In the genomic region with DNA sequence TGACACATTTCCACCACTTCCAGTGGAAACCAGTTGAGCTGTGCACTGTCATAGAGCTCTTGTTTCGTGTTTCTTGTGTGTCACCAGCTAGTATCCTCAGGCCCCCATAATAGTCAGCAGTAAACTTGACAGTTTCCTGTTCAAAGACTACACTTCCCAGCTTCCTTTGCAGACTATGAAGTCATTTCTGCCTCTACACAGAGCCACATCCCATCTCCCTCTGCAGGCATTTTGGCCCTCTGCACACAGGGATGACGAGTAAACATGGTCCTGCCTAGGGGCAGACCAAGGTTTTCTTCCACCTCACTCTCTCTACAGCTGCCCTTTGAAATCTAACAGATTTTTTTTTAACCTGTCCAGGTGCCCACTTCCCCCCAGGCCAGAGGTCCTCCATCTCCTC, we compare ENCODE assay signal across 8 mouse cellular contexts. TPM values are rescaled to one million over a fixed set of nuclear protein-coding genes. Genes with fewer than 3 reads are reported as not detected.
DNase-seq lines count a peak whose midpoint lies in the region; ATAC-seq and TF ChIP-seq lines count a peak whose summit lies in the region.

No protein-coding gene starts in this region.

- peak; percentile 23 for DNase-seq in thymus, adult 2 months
- no peak for DNase-seq in thymus, postnatal 25 days
- DNase-seq in thymus, postnatal 4 days, result peak; percentile 36
- DNase-seq in urinary bladder, adult 2 months (ENCODE audit: low spot score), result no peak
- DNase-seq in spleen, adult 18-20 months, result no peak

- H3K9me3 ChIP-seq in hindbrain, embryonic 12.5 days (replicated peaks), result no peaks in the 10 kb centered on the region
- H3K9me3 ChIP-seq in hindbrain, embryonic 16.5 days (ENCODE audit: control insufficient read depth, low read length), result no peaks in the 10 kb centered on the region
- H3K9me3 ChIP-seq in intestine, embryonic 16.5 days (ENCODE audit: control insufficient read depth, low read length), result no peaks in the 10 kb centered on the region

- 0 out of 2 replicates have a peak overlapping the region, but pooled peaks have one; percentile 0 for H3K4me3 ChIP-seq in hindbrain, embryonic 12.5 days
- H3K4me3 ChIP-seq in hindbrain, embryonic 16.5 days (ENCODE audit: low read length), result no peak overlapping the region
- no peak overlapping the region for H3K4me3 ChIP-seq in thymus, adult 2 months (ENCODE audit: control insufficient read depth, insufficient read depth, low read length)
- H3K4me3 ChIP-seq in intestine, embryonic 16.5 days (ENCODE audit: low read length), result no peak overlapping the region

- TF ChIP-seq CTCF in thymus, adult 2 months (IDR thresholded peaks at IDR 0.05; ENCODE audit: borderline replicate concordance, control insufficient read depth, extremely low read depth, insufficient read depth, low read length, poor library complexity), result no peak

- 73% methylated on average over 2 of the region's 2 CpGs for WGBS in hindbrain, embryonic 12.5 days
- 60% methylated on average over 2 of the region's 2 CpGs for WGBS in hindbrain, embryonic 16.5 days
- WGBS in thymus, adult 2 months, result 49% methylated on average over 2 of the region's 2 CpGs
- WGBS in intestine, embryonic 16.5 days, result 54% methylated on average over 2 of the region's 2 CpGs

- H3K9ac ChIP-seq in hindbrain, embryonic 12.5 days, result no peak overlapping the region
- no peak overlapping the region for H3K9ac ChIP-seq in hindbrain, embryonic 16.5 days (ENCODE audit: low read depth, low read length)
- H3K9ac ChIP-seq in intestine, embryonic 16.5 days (ENCODE audit: low read depth, low read length), result no peak overlapping the region

- no peak overlapping the region for H3K27ac ChIP-seq in hindbrain, embryonic 12.5 days
- no peak overlapping the region for H3K27ac ChIP-seq in hindbrain, embryonic 16.5 days (ENCODE audit: low read depth, low read length)
- no peak overlapping the region for H3K27ac ChIP-seq in thymus, adult 2 months (ENCODE audit: control insufficient read depth, insufficient read depth, low read length)
- H3K27ac ChIP-seq in intestine, embryonic 16.5 days (ENCODE audit: low read length), result 0 out of 2 replicates have a peak overlapping the region, but pooled peaks have one; percentile 19

- peaks cover 26% of the 10 kb centered on the region for H3K4me1 ChIP-seq in hindbrain, embryonic 12.5 days
- H3K4me1 ChIP-seq in hindbrain, embryonic 16.5 days (ENCODE audit: control insufficient read depth, insufficient read depth, low read depth, low read length), result peaks cover 20% of the 10 kb centered on the region
- peaks cover 24% of the 10 kb centered on the region for H3K4me1 ChIP-seq in thymus, adult 2 months (replicated peaks; ENCODE audit: control insufficient read depth, insufficient read depth, low read length)
- H3K4me1 ChIP-seq in intestine, embryonic 16.5 days (ENCODE audit: control insufficient read depth, insufficient read depth, low read length), result peaks cover 29% of the 10 kb centered on the region

- TF ChIP-seq POLR2A in thymus, adult 2 months (IDR thresholded peaks at IDR 0.05; ENCODE audit: control insufficient read depth, extremely low read depth, insufficient read depth, low read length, poor library complexity), result no peak

- H3K36me3 ChIP-seq in hindbrain, embryonic 12.5 days, result peaks cover 26% of the 10 kb centered on the region
- peaks cover 10% of the 10 kb centered on the region for H3K36me3 ChIP-seq in hindbrain, embryonic 16.5 days (ENCODE audit: control insufficient read depth, insufficient read depth, low read length)
- peaks cover 16% of the 10 kb centered on the region for H3K36me3 ChIP-seq in thymus, adult 2 months (ENCODE audit: control insufficient read depth, insufficient read depth, low read length)
- peaks cover 14% of the 10 kb centered on the region for H3K36me3 ChIP-seq in intestine, embryonic 16.5 days (ENCODE audit: control insufficient read depth, insufficient read depth, low read length)

- ATAC-seq in hindbrain, embryonic 12.5 days (ENCODE audit: low FRiP score), result no peak
- no peak for ATAC-seq in hindbrain, embryonic 16.5 days
- no peak for ATAC-seq in intestine, embryonic 16.5 days

- no peak overlapping the region; the same call in 1 of the 2 replicates for H3K4me2 ChIP-seq in hindbrain, embryonic 12.5 days (replicated peaks)
- no peak overlapping the region for H3K4me2 ChIP-seq in hindbrain, embryonic 16.5 days (ENCODE audit: low read length)
- H3K4me2 ChIP-seq in intestine, embryonic 16.5 days (ENCODE audit: low read depth, low read length), result no peak overlapping the region

- H3K27me3 ChIP-seq in hindbrain, embryonic 12.5 days, result no peaks in the 10 kb centered on the region
- no peaks in the 10 kb centered on the region for H3K27me3 ChIP-seq in hindbrain, embryonic 16.5 days (replicated peaks; ENCODE audit: control insufficient read depth, insufficient read depth, low read length)
- no peaks in the 10 kb centered on the region for H3K27me3 ChIP-seq in thymus, adult 2 months (ENCODE audit: control insufficient read depth, insufficient read depth, low read length)
- H3K27me3 ChIP-seq in intestine, embryonic 16.5 days (replicated peaks; ENCODE audit: control insufficient read depth, insufficient read depth, low read length), result no peaks in the 10 kb centered on the region

RNA-seq across cellular contexts. Expression of gene Mcrip1, which starts 2.1 kb away (rescaled TPM):
- 210 and 219 TPM in 2 replicates for polyA plus RNA-seq in hindbrain, embryonic 12.5 days (2016; fragmentation: Nextera tagmentation; extraction: Ambion mirVana)
- 243 and 245 TPM in 2 replicates for polyA plus RNA-seq in hindbrain, embryonic 16.5 days (2015; fragmentation: Nextera tagmentation; extraction: Ambion mirVana)
- 167 and 191 TPM in 2 replicates for polyA plus RNA-seq in thymus, adult 2 months (2012; rRNA removed)
- 119 and 129 TPM in 2 replicates for polyA plus RNA-seq in intestine, embryonic 16.5 days (2015; fragmentation: Nextera tagmentation; extraction: Ambion mirVana)
- 112 and 117 TPM in 2 replicates for polyA plus RNA-seq in urinary bladder, adult 2 months (2012; rRNA removed)

RNA-seq across cellular contexts. Expression of gene Ppp1r27, which starts 3.5 kb away (rescaled TPM):
- not detected in 2 replicates for polyA plus RNA-seq in hindbrain, embryonic 12.5 days (2016; fragmentation: Nextera tagmentation; extraction: Ambion mirVana)
- 0.64 TPM in 1 of 2 replicates, not detected in the other for polyA plus RNA-seq in hindbrain, embryonic 16.5 days (2015; fragmentation: Nextera tagmentation; extraction: Ambion mirVana)
- polyA plus RNA-seq in thymus, adult 2 months (2012; rRNA removed), result 5.0 and 6.4 TPM in 2 replicates
- polyA plus RNA-seq in intestine, embryonic 16.5 days (2015; fragmentation: Nextera tagmentation; extraction: Ambion mirVana), result 0.37 TPM in 1 of 2 replicates, not detected in the other
- not detected in 2 replicates for polyA plus RNA-seq in urinary bladder, adult 2 months (2012; rRNA removed)

RNA-seq across cellular contexts. Expression of gene Gcgr, which starts 17.0 kb away (rescaled TPM):
- polyA plus RNA-seq in hindbrain, embryonic 12.5 days (2016; fragmentation: Nextera tagmentation; extraction: Ambion mirVana), result 0.47 and 0.54 TPM in 2 replicates
- polyA plus RNA-seq in hindbrain, embryonic 16.5 days (2015; fragmentation: Nextera tagmentation; extraction: Ambion mirVana), result 0.92 and 1.0 TPM in 2 replicates
- 1.0 TPM in 2 replicates for polyA plus RNA-seq in thymus, adult 2 months (2012; rRNA removed)
- 0.76 TPM in 2 replicates for polyA plus RNA-seq in intestine, embryonic 16.5 days (2015; fragmentation: Nextera tagmentation; extraction: Ambion mirVana)
- polyA plus RNA-seq in urinary bladder, adult 2 months (2012; rRNA removed), result 1.8 and 2.4 TPM in 2 replicates

RNA-seq across cellular contexts. Expression of gene P4hb, which starts 25.6 kb away (rescaled TPM):
- 473 and 486 TPM in 2 replicates for polyA plus RNA-seq in hindbrain, embryonic 12.5 days (2016; fragmentation: Nextera tagmentation; extraction: Ambion mirVana)
- polyA plus RNA-seq in hindbrain, embryonic 16.5 days (2015; fragmentation: Nextera tagmentation; extraction: Ambion mirVana), result 252 and 298 TPM in 2 replicates
- 125 and 139 TPM in 2 replicates for polyA plus RNA-seq in thymus, adult 2 months (2012; rRNA removed)
- 1,365 and 1,538 TPM in 2 replicates for polyA plus RNA-seq in intestine, embryonic 16.5 days (2015; fragmentation: Nextera tagmentation; extraction: Ambion mirVana)
- 272 and 354 TPM in 2 replicates for polyA plus RNA-seq in urinary bladder, adult 2 months (2012; rRNA removed)

RNA-seq across cellular contexts. Expression of gene Arhgdia, which starts 34.0 kb away (rescaled TPM):
- polyA plus RNA-seq in hindbrain, embryonic 12.5 days (2016; fragmentation: Nextera tagmentation; extraction: Ambion mirVana), result 548 TPM in 2 replicates
- 501 and 544 TPM in 2 replicates for polyA plus RNA-seq in hindbrain, embryonic 16.5 days (2015; fragmentation: Nextera tagmentation; extraction: Ambion mirVana)
- polyA plus RNA-seq in thymus, adult 2 months (2012; rRNA removed), result 1,184 and 1,219 TPM in 2 replicates
- 626 and 641 TPM in 2 replicates for polyA plus RNA-seq in intestine, embryonic 16.5 days (2015; fragmentation: Nextera tagmentation; extraction: Ambion mirVana)
- 399 and 409 TPM in 2 replicates for polyA plus RNA-seq in urinary bladder, adult 2 months (2012; rRNA removed)

Comparison
In these comparisons a context has a peak if more than half of its experiments do, and no peak if none do; other contexts are left out.
1. DNase-seq: peak in thymus, adult 2 months (single experiment) and thymus, postnatal 4 days (single experiment); none in thymus, postnatal 25 days (single experiment), urinary bladder, adult 2 months (single experiment) and spleen, adult 18-20 months (0 of 2).